Mouse (Mus musculus) urinary bladder, postnatal 4 days (tissue): ENCODE data around the gene Panx2.

Source experiments
- DNase-seq, 2 experiments: peaks; one replicate each; pipeline ENCODE4 v3.0.0; 2021 to 2022; ENCODE audit warnings: low spot score in 2 of 2

Gene Panx2

GRCm38 (mm10) chr15:89122649-89123366, 63.3 kb downstream of the Panx2 start, which contains the start of gene Tubgcp6:
Tubgcp6 (minus strand) TSS chr15:89123112.
- peak; percentile 88 to 95 for DNase-seq
